Mouse (Mus musculus) forebrain, embryonic 11.5 days (tissue): ENCODE data around the gene Haus6. TPM values are rescaled to one million over a fixed set of nuclear protein-coding genes. Genes with fewer than 3 reads are reported as not detected.

Source experiments
- ATAC-seq: fragments of 200-750 bp; cut with Nextera tagmentation; replicated peaks from 2 replicates; pipeline ENCODE4 v1.8.0; 2017; ENCODE audit warnings: moderate TSS enrichment; ENCODE audit not compliant: low FRiP score
- DNase-seq: peaks from one replicate; pipeline ENCODE4 v3.0.0-alpha.2; 2017; ENCODE audit warnings: low spot score
- H3K27ac ChIP-seq: fragments of 300-500 bp; sonication (generic); 2 replicates; pipeline ENCODE4 v1.5.1; 2014; ENCODE audit warnings: low read depth, low read length
- H3K27me3 ChIP-seq: fragments of 300-500 bp; sonication (generic); 2 replicates; pipeline ENCODE4 v1.6.1; 2014; ENCODE audit warnings: mild to moderate bottlenecking, low read length, mixed read lengths; ENCODE audit not compliant: control insufficient read depth, insufficient read depth
- H3K36me3 ChIP-seq: fragments of 300-500 bp; sonication (generic); 2 replicates; pipeline ENCODE4 v1.6.1; 2014; ENCODE audit warnings: mild to moderate bottlenecking, low read length, moderate library complexity, mixed read lengths; ENCODE audit not compliant: control insufficient read depth, insufficient read depth
- H3K4me1 ChIP-seq: fragments of 300-500 bp; sonication (generic); replicated peaks from 2 replicates; pipeline ENCODE4 v1.6.1; 2014; ENCODE audit warnings: low read length, mixed read lengths; ENCODE audit not compliant: control insufficient read depth, insufficient read depth
- H3K4me2 ChIP-seq: fragments of 300-500 bp; sonication (generic); 2 replicates; pipeline ENCODE4 v1.6.1; 2014; ENCODE audit warnings: low read depth, mild to moderate bottlenecking, low read length, moderate library complexity, mixed read lengths; ENCODE audit not compliant: severe bottlenecking
- H3K4me3 ChIP-seq: fragments of 300-500 bp; sonication (generic); 2 replicates; pipeline ENCODE4 v1.5.1; 2014; ENCODE audit warnings: low read depth, low read length
- H3K9ac ChIP-seq: fragments of 300-500 bp; sonication (generic); 2 replicates; pipeline ENCODE4 v1.6.1; 2014; ENCODE audit warnings: low read length
- H3K9me3 ChIP-seq: fragments of 300-500 bp; sonication (generic); 2 replicates; pipeline ENCODE4 v1.6.1; 2016; ENCODE audit warnings: low read length, mixed read lengths; ENCODE audit not compliant: control insufficient read depth
- WGBS: fragments of 180-500 bp; shearing (Covaris S2); extraction: QIAGEN DNeasy Blood & Tissue Kit; methylation state at CpG from one replicate; pipeline ENCODE4 v1.1.7; 2014; 5-methylcytosine and 5-hydroxymethylcytosine counted together
- polyA plus RNA-seq: library from polyadenylated mRNA; unstranded; fragments of >200 nt; fragmentation: Nextera tagmentation; extraction: Ambion mirVana; gene quantifications from 2 replicates; pipeline ENCODE4 v1.2.1, GENCODE M21; 2014

Gene Haus6
- polyA plus RNA-seq, 1 experiment from 2014 or later = 32.9 TPM

GRCm38 (mm10) chr4:86534091-86534481 lies 77.8 kb downstream of the Haus6 start:
- Histone ChIP-seq H3K27me3 (no peaks in the 10 kb centered on the region), H3K4me2 (no peak overlapping the region), H3K4me3 (no peak overlapping the region), H3K36me3 (no peaks in the 10 kb centered on the region), H3K9me3 (no peaks in the 10 kb centered on the region), H3K9ac (no peak overlapping the region), H3K4me1 (no peaks in the 10 kb centered on the region), H3K27ac (no peak overlapping the region)
- 72% methylated on average over 5 of the region's 5 CpGs for WGBS
- DNase-seq (no peak), ATAC-seq (no peak)

DNA sequence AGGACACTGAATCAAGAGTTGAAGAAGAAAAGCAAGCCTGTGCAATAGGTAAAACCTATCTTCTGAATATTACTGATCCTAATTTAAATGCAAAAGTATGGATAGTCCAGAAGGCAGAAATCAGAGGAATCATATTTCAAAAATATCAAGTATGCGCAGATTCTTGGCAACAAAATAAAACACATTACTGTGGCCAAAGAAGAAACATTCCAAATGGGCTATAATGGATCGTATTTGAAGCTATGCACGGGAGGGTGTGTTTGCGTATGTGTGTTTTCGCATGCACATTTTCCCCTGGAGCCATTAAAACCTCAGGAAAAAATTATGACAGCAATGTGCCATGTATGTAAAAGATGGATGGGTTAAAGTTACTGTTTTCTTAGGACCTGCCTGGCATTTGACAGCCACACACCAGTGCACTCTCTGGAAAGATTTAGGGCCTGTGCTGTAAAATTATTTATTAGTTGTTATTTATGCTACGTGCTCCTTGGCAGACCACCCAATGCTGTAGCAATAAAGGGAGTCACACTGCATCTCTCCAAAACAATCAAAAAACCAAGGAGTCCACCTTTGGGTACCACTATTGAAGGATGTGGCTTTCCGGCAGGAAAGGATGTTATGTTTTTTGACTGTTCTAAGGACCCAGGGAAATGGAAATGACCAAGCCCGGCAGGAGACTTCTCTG lies 78.3 kb downstream of the Haus6 start:
- Histone ChIP-seq H3K36me3 (no peaks in the 10 kb centered on the region), H3K4me1 (no peaks in the 10 kb centered on the region)

GRCm38 (mm10) chr4:86529161-86529560 lies 82.7 kb downstream of the Haus6 start:
- H3K36me3 ChIP-seq = no peaks in the 10 kb centered on the region
- H3K4me3 ChIP-seq = no peak overlapping the region
- no peaks in the 10 kb centered on the region for H3K27me3 ChIP-seq
- no peak overlapping the region for H3K4me2 ChIP-seq
- no peaks in the 10 kb centered on the region for H3K4me1 ChIP-seq
- 80% methylated on average over 6 of the region's 6 CpGs for WGBS
- DNase-seq (no peak), ATAC-seq (no peak)
- H3K27ac ChIP-seq = no peak overlapping the region
- no peaks in the 10 kb centered on the region for H3K9me3 ChIP-seq
- no peak overlapping the region for H3K9ac ChIP-seq

More for the DNA sequence above, 78.3 kb downstream of the Haus6 start:
- H3K9ac ChIP-seq = no peak overlapping the region
- H3K27ac ChIP-seq = no peak overlapping the region
- H3K27me3 ChIP-seq = no peaks in the 10 kb centered on the region
- DNase-seq = no peak
- ATAC-seq = no peak
- H3K4me3 ChIP-seq = no peak overlapping the region
- H3K9me3 ChIP-seq = no peaks in the 10 kb centered on the region
- 87% methylated on average over 8 of the region's 8 CpGs for WGBS
- H3K4me2 ChIP-seq = no peak overlapping the region

Other genes with a start within 250 kb of the Haus6 start
- gene Saxo1, start 53.7 kb downstream of the Haus6 start, polyA plus RNA-seq = not detected in 2 replicates
- 110 and 113 TPM in 2 replicates for gene Rraga, start 36.4 kb downstream of the Haus6 start, polyA plus RNA-seq
- gene Plin2, start 58.0 kb upstream of the Haus6 start, polyA plus RNA-seq = 60.5 and 66.9 TPM in 2 replicates
- 5.8 and 8.2 TPM in 2 replicates for gene Dennd4c, start 136.5 kb upstream of the Haus6 start, polyA plus RNA-seq
- 636 and 656 TPM in 2 replicates for gene Rps6, start 245.4 kb upstream of the Haus6 start, polyA plus RNA-seq